Mouse (Mus musculus): ENCODE results near the gene Snx19.
A peak's percentile ranks its signal among the peaks of the same experiment; 100 is the strongest.

Gene Snx19

DNA sequence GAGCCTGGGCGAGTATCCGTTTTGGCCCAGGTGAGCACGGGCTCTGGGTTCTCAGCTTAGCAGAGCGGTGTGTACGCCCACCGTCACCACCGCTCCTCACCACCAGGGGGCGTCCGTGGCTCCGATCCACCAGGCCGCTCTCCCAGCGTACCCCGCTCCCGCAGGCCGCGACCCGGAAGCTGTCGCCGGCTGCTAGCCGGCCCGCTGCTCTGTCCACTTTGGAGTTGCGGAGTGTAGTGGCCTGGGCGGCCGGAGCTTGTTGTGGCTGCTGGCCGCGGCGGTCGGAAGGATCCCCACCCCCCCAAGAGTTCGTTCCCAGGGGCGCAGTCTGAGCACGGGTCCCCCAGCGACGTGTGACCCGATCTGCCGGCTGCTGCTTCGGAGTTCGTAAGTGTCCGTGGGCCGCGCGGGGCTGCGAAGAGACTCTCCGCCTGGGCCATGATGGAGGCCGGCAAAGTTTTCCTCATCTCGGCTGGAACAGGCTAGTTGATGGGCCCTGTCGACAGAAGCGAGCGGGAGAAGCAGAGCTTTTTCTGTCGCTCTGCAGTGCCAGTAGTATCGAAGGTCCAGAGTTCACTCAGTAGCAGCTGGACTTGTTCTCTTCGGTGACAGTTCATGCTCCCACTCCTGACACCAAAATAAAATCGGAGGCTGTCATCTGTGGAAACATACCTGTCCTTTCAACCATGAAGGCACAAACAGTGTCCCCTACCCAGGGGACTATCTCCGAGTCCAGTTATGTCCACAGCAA lies at the start of gene Snx19:
Gene Snx19 (plus strand): TSS at position 227 of the 751 bp plus-strand sequence.
- peak; percentile 91 for DNase-seq (ENCODE audit: low spot score)

DNA sequence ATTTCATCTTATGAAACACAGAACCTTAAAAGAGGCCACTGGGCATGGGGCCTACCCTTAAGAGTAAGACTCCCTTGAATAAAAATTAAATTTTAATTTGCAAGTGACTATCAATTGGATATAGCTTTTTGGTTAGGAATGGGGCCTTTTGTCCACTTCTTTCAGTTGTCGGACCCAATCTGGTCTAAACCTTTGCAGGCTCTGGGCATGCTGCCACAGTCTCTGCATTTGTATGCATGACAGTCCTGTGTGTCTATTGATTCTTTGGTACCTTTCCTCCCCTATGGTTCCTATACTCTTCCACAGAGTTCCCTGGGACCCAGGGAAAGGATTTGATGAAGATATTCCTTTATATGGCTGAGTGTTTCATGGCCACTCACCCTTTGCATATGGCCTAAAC lies 26.1 kb upstream of the Snx19 start:
- DNase-seq (ENCODE audit: low spot score): no peak

- peak; percentile 25 for DNase-seq (ENCODE audit: low spot score)
These were observed 4.0 kb upstream of the Snx19 start for GRCm38 (mm10) chr9:30422940-30423339.

GRCm38 (mm10) chr9:30425178-30425577 lies 1.7 kb upstream of the Snx19 start:
- DNase-seq (ENCODE audit: low spot score): no peak

GRCm38 (mm10) chr9:30428231-30428630 lies 1.3 kb downstream of the Snx19 start:
- DNase-seq (ENCODE audit: low spot score): no peak

DNA sequence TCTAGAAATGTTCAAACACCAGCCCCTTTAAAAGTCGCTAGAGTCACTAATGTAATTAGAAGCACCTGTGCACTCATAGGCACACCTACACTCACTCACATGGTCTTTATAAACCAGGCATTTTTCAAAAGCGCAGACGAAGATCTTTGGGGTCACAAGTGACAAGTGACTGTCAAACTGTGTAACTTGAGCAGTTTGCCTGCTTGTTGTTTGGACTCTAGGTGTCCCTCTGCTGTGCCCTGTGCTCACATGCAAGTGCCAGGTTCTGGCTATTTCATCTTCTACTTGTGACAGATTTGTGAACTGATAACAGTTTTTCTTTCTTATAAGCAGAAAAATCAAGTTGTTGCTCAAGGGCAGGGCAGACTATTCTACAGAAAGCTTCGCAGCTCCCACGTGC lies 3.5 kb downstream of the Snx19 start:
- DNase-seq (ENCODE audit: low spot score): no peak

GRCm38 (mm10) chr9:30431909-30432308 lies 5.0 kb downstream of the Snx19 start:
- DNase-seq (ENCODE audit: low spot score): no peak

- no peak for DNase-seq (ENCODE audit: low spot score)
These were observed 7.0 kb downstream of the Snx19 start for GRCm38 (mm10) chr9:30433914-30434313.

DNA sequence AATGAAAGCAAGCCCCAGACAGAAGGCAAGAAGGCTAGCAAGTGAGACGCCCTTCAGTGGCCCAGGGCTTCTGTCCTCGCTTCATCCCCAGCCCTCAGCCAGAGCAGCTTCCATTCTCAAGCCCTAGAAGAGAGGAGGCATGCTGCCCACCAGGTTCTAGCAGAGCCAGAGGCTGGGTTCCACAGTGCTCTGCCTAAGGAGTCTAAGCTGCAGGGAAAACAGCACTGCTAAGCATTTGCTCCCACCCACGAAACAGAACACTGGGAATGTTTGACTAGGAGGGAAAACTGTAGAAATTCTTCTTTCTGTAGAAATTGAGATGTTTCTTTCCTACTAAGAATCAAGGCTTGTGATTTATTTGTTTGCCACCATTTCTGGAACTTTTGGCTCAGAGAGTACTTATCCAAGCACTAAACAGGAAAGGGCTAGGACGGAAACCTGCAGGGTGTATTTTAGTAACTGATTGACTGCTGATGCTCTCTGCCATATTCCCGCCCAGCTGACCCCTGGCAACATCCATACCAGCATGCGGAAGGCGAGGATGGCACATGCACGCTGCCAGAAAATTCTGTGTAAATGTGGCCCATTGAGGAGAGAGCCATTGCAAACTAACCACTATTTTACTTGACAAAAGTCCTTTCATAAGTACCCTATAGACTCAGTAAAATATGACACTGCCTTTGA lies 9.1 kb downstream of the Snx19 start:
- DNase-seq (ENCODE audit: low spot score): no peak

DNA sequence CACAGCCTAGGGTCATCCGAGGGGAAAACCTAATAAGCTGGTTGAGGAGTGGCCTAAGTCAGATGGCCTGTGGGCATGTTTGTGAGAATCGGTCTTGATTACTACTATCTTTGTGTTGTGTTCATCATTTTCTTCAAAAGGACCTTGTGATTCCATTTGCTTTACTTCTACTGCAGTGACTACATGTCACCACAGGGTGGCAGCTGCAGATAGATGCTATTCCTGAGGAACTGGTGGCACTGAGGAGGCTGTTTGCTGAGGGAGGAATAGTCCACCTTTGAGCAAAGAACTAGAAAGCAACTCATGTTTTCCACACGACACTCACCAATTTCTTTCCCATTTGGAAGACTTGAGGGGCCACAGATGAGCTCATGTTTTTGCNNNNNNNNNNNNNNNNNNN lies 11.6 kb downstream of the Snx19 start:
- no peak for DNase-seq (ENCODE audit: low spot score)

DNA sequence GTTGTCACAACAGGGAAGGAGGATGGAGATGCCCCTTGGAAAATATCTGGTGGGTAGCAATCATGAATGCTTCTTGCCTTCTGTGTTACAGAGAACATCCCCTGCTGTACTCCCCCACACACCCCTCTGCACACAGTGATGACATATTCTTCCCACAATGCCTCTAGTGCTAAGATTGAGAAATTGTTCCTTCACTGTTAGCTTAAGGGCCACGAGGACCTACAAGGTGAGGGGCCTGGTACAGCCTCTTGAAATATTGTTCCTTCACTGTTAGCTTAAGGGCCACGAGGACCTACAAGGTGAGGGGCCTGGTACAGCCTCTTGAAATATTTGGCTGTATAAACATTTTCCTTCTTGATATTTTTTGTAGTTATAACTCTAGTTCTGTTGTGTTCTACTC lies 14.9 kb downstream of the Snx19 start:
- no peak for DNase-seq (ENCODE audit: low spot score)

DNA sequence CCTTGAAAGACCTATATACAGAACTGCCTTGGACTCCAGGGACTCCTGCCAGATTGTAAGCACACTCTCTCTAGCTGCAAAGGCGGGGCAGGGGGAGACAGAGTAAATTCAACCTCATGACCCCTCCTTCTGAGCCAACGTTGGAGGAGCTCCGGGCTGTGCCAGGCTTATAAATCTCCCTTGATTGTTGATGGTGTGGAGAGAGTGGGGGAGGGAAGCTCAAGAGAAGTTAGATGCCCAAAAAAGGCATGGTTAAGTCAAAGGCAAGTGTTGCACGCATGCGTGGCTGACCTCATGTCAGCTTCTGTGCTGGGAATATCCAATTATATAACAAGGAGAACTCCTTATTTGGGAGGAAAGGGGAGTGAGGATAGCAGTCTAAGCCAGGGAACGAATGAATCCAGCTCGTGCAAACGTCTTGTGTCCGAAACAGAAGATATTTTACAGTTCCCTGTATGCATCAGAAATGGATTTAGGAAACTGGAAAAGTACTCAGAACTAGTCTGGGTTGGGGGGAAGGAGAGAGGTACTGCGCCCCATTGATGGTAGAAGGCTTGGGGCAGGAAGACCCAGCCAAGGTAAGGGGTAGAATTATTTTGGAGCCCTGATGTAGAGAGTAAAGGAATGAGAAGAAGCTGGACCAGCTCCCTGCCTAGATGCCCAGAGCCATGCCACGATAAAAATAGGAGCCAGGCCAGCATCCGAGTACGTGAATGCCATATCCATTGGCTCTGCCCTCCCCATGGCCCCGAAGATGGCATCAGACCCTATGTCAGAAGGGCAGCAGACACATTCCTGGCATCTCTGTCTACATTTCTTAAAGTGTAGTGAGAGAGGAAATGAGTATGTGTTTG lies 18.6 kb downstream of the Snx19 start:
- peak; percentile 25 for DNase-seq (ENCODE audit: low spot score)

- no peak for DNase-seq (ENCODE audit: low spot score)
These were observed 19.2 kb downstream of the Snx19 start for GRCm38 (mm10) chr9:30446126-30446525.

GRCm38 (mm10) chr9:30448459-30448858 lies 21.6 kb downstream of the Snx19 start:
- DNase-seq (ENCODE audit: low spot score): no peak

DNA sequence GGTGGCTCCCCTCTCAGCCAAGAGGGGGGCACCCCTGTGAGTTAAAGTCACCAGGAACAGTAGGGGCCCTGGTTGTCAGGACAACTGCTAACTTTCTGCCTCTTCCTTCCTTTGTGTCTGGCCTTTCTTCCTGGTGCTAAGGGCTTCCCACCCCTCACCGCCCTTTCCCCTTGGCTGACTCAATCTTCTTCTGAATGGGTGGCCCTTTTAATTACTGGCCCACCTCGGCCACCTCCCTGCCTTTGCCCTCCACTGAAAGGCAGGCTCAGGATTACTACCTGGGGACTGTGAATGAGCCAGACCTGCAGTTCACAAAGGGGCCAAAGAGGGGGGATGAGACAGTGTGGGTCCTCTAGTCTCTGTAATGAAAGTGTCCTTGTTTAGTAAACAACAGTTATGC lies 23.0 kb downstream of the Snx19 start:
- no peak for DNase-seq (ENCODE audit: low spot score)

DNA sequence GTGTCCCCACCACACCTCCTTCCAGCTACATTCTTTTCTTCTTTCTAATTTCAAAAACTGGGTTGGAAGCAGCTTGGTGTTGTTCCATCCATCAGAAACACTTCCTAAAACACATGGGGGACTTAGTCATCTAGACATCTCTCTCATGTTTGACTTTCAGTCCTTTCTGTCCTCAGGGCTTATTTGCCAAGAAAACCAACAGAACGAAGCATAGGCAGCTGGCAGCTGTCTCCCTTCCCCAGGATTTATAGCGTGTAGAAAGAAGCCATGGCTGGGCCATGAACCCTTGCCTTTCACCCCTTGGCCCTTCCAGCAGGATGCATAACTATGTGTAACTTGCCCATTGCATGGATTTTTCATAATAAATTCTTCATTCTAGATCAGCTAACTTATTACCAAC lies 23.9 kb downstream of the Snx19 start:
- DNase-seq (ENCODE audit: low spot score): no peak

DNA sequence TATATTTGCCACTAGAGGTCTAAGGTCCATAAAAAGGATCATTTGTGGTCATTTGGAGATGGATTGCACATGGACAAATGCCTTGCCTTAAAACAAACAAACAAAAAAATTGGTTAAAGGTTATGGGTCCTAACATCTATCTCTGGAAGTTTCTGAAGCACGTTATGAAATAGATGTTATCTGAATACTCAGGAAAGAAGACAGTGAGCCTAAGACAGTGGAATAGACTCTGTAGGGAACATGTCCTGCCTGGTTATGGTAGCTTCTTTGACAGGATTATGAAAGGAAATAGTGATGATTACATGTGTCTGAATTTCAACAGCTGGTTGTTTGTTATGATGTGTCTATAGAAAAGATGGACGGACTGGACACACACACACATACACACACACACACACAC lies 27.6 kb downstream of the Snx19 start:
- no peak for DNase-seq (ENCODE audit: low spot score)

- DNase-seq (ENCODE audit: low spot score): no peak
These were observed 29.3 kb downstream of the Snx19 start for GRCm38 (mm10) chr9:30456250-30456649.

DNA sequence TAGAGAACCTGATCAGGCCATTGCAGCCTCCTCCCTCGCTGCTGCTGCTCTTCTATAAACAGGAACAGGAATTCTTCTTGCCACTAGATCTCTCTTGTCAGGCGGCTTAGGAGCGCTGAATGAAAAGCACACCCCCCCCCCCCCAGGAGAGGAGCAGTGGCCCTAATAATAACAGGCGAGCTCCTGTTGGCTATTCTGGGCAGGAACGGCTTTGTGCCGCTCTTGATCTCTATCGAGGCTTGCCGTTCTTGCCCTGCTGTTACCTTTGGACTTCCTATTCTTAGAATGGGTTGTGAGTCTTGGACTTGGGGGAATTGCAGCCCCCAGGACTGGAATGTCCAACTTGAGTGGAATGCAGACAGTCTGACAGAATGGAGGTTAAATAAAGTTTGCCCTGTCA lies 33.6 kb downstream of the Snx19 start:
- no peak for DNase-seq (ENCODE audit: low spot score)

DNA sequence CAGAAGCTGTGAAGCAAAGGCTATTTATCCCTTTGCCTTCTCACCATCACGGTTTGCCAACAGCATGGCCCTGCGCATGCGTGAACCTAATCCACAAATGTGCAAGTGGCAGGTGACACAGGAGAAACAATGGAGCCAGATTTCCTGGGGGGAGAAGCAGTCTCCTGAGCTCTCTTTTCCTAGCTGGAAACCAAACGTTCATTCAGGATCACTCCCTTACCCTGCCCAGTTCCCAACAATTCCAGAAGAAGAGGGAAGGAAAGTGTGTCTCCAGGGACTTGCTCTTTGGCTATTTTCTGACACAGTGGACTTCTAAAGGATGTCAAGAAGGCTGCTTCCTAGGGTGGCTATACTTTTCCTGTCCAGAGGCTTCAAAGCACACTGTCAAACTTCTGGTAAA lies 37.8 kb downstream of the Snx19 start:
- DNase-seq (ENCODE audit: low spot score): no peak

GRCm38 (mm10) chr9:30480043-30480442 lies 53.1 kb downstream of the Snx19 start:
- DNase-seq (ENCODE audit: low spot score): no peak

DNA sequence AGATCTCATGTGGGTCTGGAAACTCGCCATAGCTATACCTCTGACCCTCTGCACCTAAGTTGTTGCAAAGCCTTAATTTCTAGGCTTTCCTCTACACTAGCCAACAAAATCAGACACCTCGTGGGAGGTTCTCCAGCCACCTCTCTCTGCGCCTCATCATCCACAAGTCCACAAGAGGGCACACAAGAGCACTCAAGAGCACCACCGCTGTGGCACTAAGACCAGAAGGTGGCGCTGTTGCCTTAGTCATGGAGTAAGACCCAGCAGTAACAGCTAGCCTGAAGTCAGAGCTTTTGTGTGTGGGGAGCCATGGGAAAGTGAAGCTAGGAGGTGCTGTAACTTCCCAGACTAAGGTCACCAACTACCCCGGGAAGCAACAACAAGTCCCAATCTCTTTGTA lies 53.6 kb downstream of the Snx19 start:
- peak; percentile 88 for DNase-seq (ENCODE audit: low spot score)

DNA sequence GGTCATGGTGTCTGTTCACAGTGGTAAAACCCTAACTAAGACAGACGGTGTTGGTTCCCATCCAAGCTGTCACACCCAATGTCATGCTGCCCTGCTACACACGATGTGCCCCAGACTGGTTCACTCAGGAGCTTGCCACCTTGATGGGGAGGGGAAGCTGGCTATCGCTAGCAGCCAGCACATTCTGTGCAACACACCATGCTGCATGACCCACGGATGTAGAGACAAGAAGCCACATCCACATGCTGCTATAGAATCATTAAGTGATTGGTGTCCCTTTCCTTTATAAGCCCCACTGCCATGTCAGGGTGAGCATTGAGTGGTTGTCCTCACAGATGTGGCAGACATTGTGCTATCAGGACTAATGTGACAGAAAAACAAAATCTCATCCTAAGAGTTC lies 55.2 kb downstream of the Snx19 start:
- no peak for DNase-seq (ENCODE audit: low spot score)

Measured in ovary, postnatal 36 days (tissue).